Mouse (Mus musculus) bone marrow, adult 2 months (tissue): ENCODE results near the gene Arhgef17. TPM values are rescaled to one million over a fixed set of nuclear protein-coding genes. Genes with fewer than 3 reads are reported as not detected.

Experiments used
- H3K27ac ChIP-seq: fragments of 200-500 bp; 2 replicates; pipeline ENCODE4 v1.5.1; 2012; ENCODE audit warnings: low read depth, mild to moderate bottlenecking, control low read depth, inconsistent platforms, low read length; ENCODE audit not compliant: control insufficient read depth, poor library complexity, insufficient read depth
- H3K4me1 ChIP-seq: fragments of 200-500 bp; 2 replicates; pipeline ENCODE4 v1.6.1; 2011; ENCODE audit warnings: low read length; ENCODE audit not compliant: control insufficient read depth, insufficient read depth
- H3K4me3 ChIP-seq: fragments of 200-500 bp; replicated peaks from 2 replicates; pipeline ENCODE3; 2011; ENCODE audit warnings: mild to moderate bottlenecking, low read depth, low read length, control low read depth; ENCODE audit not compliant: control insufficient read depth
- CTCF ChIP-seq: fragments of 200-500 bp; IDR thresholded peaks from 2 replicates; pipeline ENCODE4 v1.5.1; 2011; ENCODE audit warnings: low read length, control low read depth; ENCODE audit not compliant: control insufficient read depth, insufficient read depth
- POLR2A ChIP-seq: fragments of 200-500 bp; IDR thresholded peaks from 2 replicates; pipeline ENCODE4 v1.6.1; 2011; ENCODE audit warnings: low read depth, mild to moderate bottlenecking, control low read depth, low read length, borderline replicate concordance; ENCODE audit not compliant: control insufficient read depth
- WGBS: fragments of 180-500 bp; shearing (Covaris S2); methylation state at CpG from one replicate; pipeline ENCODE4 v1.1.7; 2018; 5-methylcytosine and 5-hydroxymethylcytosine counted together
- polyA plus RNA-seq: library from polyadenylated mRNA; stranded (reverse); fragments of >200 nt; gene quantifications from 2 replicates; pipeline ENCODE4 v1.2.4, GENCODE M21; 2011; ENCODE audit warnings: low replicate concordance; ENCODE audit not compliant: missing spikeins, insufficient read depth, insufficient read length

Gene Arhgef17
- polyA plus RNA-seq, 1 experiment: 8.9 TPM

DNA sequence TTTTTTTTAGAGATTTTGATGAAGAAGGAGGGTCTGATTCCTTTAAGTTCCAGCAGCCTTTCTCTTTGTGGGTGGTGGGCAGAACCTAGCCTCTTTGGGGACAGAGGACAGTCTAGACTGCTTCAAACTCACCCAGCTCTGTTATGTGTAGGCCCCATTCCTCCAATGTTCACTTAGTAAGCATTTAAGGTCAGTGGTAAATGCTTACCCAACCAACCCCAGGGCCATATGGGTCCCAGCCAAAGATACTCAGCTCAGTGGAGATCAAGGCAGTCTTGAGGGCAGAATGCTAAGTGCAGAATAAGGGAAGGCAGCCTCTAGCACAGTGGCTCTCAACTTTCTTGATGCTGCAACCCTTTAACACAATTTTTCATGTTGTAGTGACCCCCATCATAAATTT lies 1.6 kb upstream of the Arhgef17 start:
- H3K4me1 ChIP-seq: peaks cover 2% of the 10 kb centered on the region
- H3K4me3 ChIP-seq: no peak overlapping the region
- H3K27ac ChIP-seq: no peak overlapping the region
- TF ChIP-seq CTCF (no peak), POLR2A (no peak)

DNA sequence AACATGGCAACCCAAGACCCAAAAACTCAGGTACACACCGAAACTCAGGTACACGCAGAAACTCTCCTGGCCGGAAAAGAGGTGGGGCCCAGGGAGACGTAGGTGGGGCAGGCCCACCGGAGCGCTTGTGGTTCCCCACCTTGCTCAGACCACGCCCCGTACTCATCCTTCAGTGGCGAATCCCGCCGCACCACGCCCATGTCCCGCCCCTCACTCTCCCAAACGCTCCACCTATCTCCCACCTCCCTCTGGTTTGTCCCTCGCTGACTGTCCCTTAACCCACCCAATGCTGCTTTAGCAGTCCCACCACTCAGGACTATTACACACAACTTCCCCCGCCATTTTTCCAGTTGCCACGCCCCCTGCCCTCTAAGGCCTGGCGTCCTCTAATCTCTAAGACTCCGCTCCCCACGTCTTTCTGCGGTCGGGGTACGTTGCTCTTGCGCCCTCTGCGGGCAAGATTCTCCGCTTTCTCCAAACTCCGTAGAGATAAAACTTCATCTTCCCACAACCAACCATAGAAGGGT lies 637 bp upstream of the Arhgef17 start:
- Histone ChIP-seq H3K4me1 (no peaks in the 10 kb centered on the region), H3K4me3 (peak overlapping the region; percentile 57), H3K27ac (no peak overlapping the region)
- under 1% methylated on average over 27 of the region's 27 CpGs for WGBS
- TF ChIP-seq CTCF (peak; percentile 67), POLR2A (no peak)

DNA sequence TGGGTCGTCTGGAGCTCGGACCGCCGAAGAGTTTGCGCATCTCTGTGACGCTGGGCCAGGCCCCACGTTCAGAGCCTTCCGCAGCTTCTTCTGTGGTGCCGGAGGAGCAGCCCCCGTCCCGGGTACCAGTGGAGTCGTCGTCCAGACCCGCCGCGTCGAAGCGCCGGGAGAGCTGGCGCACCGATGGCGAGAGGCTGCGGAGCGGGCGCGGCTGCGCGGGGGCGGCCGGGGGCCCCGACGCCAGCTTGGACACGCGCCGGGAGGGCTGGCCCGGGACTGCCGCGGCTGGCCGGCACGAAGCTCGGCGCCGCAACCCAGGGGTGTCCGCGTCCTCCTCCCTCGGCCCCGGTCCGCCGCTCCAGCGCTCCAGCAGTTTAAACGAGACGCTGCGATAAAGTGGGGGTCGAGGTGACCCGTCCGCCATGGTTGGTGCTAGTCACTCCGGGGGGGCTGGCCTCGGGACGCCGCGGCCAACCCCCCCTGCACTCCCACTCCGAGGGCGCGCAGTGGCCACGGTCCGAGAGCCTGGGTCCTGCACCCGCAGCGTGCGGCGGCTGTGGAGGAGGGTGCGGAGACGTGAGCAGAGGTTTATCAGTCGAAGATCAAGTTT lies 486 bp downstream of the Arhgef17 start:
- 2% methylated on average over 71 of the region's 73 CpGs for WGBS
- Histone ChIP-seq H3K4me1 (no peaks in the 10 kb centered on the region), H3K4me3 (peak overlapping the region; percentile 10), H3K27ac (peak overlapping the region; percentile 13; the same call in 1 of the 2 replicates)
- TF ChIP-seq POLR2A (no peak), CTCF (no peak)

DNA sequence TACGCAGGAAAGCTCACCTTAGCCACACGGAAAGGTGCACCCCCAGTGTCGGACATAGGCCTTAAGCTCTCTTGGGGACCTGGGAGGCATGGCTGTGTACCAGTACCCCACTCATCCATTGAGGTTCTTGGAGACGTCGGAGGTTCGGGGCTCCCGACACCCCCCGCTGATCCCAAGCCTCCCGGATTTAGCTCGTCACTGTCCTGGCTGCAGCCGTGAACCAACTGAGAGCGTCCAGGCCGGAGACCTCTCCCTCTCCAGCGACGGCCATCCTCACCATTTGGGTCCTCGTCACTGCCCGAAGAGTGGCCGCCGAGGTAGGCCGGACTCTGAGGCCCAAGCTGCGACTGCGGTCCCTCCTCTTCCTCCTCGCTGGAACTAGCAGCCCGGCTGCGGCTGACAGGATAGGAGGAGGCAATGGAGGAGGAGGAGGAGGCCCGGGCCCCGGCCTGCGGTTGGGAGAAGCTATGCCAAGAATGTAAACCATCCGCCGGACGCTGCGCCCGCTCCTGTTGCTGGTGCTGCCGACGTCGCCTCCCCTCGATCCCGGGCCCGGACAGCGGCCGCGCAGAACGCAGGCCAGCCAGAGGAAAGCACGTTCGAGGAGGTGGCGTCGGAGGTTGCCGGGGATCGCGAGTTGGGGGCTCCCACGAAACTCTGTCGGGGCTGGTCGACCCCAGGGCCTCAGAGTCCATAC lies 1.1 kb downstream of the Arhgef17 start:
- no peak overlapping the region; the same call in 1 of the 2 replicates for H3K27ac ChIP-seq
- no peak for TF ChIP-seq CTCF
- no peak; the same call in 1 of the 2 replicates for TF ChIP-seq POLR2A
- WGBS: 24% methylated on average over 53 of the region's 53 CpGs
- no peaks in the 10 kb centered on the region for H3K4me1 ChIP-seq
- H3K4me3 ChIP-seq: no peak overlapping the region

DNA sequence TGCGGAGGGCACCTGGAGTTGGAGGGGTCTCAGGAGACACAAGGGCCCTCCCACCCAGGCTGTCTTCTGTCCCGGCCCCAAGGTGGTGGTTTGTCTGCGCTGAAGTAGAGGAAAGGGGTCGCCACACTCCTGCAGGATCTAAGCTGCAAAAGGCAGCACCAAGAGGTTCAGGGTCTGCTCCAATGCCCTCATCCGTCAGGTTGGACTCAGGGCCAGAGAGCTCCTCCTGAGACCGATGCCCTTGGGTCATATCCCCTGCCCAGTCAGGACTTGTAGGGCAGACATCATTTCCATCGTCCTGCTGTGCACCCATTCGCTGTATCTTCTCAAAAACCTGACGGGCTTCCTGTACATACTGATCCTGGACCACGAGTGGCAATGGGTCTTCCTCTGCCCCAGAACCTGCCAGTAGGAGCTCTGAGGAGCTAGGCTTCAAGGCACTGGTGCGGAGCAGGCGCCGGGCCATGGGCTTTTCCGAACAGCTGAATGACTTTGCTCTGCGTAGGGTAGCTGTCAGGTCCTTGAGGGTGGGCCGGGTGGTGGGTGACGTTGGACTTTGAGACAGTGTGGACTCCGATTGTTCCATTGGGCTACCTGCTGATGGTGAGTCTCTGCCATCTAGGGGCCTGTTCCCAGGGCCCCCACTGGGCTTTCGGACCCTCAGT lies 2.1 kb downstream of the Arhgef17 start:
- WGBS: 86% methylated on average over 19 of the region's 19 CpGs
- H3K4me1 ChIP-seq: no peaks in the 10 kb centered on the region
- no peak overlapping the region for H3K27ac ChIP-seq
- TF ChIP-seq POLR2A: no peak
- no peak for TF ChIP-seq CTCF
- H3K4me3 ChIP-seq: no peak overlapping the region

DNA sequence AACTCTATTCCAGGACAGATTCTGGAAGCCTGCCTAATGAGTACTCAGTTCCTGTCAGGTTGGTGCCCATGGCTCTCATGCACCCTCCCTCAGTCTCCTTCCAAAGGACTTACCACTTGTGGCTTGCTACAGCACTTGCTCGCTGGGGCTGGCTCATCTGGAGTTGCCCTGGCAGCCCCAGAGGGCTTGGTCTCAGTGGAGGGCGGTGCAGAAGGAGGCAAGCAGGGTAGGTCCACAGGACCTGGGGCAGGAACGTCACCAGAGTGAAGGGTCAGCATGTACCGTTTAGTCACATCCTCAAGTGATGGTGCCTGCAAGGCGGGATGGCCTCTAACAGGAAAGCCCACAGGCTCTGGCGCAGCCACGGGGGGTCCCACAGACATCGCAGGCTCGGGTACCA lies 3.5 kb downstream of the Arhgef17 start:
- TF ChIP-seq POLR2A: no peak
- no peak for TF ChIP-seq CTCF
- Histone ChIP-seq H3K4me3 (no peak overlapping the region), H3K4me1 (no peaks in the 10 kb centered on the region), H3K27ac (no peak overlapping the region)
- WGBS: 83% methylated on average over 9 of the region's 9 CpGs

DNA sequence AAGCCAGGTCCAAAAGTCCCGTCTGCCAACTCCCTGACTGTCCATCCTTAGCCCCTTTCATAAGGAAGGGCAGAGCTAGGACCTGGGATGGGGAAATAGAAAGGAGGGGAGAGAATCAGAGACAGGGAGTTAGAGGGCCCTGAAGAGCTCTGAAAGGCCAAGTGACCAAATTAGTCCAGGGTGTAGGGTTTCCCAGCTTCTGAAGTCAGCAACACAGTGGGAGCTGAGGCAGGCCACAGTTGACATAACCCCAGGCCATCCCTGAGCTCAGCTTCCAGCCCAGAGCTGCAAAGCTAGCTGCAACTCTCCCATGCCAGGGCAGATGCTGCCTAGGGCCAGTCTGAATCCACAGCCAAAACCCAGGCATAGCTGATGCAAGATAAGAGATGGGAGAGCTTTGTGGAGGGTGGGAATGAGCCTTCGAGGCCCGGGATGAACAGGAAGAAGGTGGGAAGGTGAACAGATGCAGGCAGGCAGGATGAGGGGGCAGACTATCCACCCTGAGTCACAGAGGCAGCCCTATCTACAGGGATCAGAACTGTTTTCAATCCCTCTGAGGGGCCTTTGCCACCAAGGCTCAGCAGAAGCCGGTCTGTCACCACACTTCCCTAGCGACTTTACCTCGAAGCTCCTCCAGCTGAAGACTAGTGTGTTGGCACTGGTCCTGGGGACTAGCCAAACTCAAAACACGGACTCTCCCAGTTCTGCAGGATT lies 4.5 kb downstream of the Arhgef17 start:
- H3K27ac ChIP-seq: no peak overlapping the region
- TF ChIP-seq POLR2A: no peak
- no peak for TF ChIP-seq CTCF
- WGBS: 59% methylated on average over 7 of the region's 7 CpGs
- H3K4me1 ChIP-seq: no peaks in the 10 kb centered on the region
- H3K4me3 ChIP-seq: no peak overlapping the region
